Mouse (Mus musculus) CH12.LX (cell line): ENCODE measurements around the gene Bst2. TPM values are rescaled to one million over a fixed set of nuclear protein-coding genes. Genes with fewer than 3 reads are reported as not detected.

ENCODE experiments used
- DNase-seq: peaks from one replicate; pipeline ENCODE4 v3.0.0-alpha.2; 2013; ENCODE audit errors: extremely low read depth
- H3K27ac ChIP-seq: 2 replicates; pipeline ENCODE4 v1.5.1; 2012; ENCODE audit warnings: low read depth, mild to moderate bottlenecking, control low read depth, moderate library complexity; ENCODE audit not compliant: insufficient read depth
- H3K27me3 ChIP-seq: replicated peaks from 2 replicates; pipeline ENCODE3; 2012; ENCODE audit warnings: inconsistent platforms
- H3K36me3 ChIP-seq, 2 experiments: replicated peaks in 1 of 2; 2 replicates each; pipeline versions ENCODE3 to v1.6.1; 2012; ENCODE audit warnings: inconsistent platforms in 1 of 2, low read length in 1 of 2, mild to moderate bottlenecking in 1 of 2, mixed read lengths in 1 of 2, moderate library complexity in 1 of 2; ENCODE audit not compliant: control insufficient read depth in 1 of 2, insufficient read depth in 1 of 2
- H3K4me1 ChIP-seq, 2 experiments: 2 replicates each; pipeline ENCODE4 v1.6.1; 2012; ENCODE audit warnings: inconsistent platforms in 1 of 2, moderate library complexity in 1 of 2; ENCODE audit not compliant: insufficient read depth in 2 of 2, control insufficient read depth in 1 of 2
- H3K4me2 ChIP-seq: 2 replicates; pipeline ENCODE4 v1.6.1; 2012; ENCODE audit warnings: low read depth, mild to moderate bottlenecking, control low read depth; ENCODE audit not compliant: poor library complexity, insufficient read depth, severe bottlenecking
- H3K4me3 ChIP-seq, 3 experiments: fragments of 150-350 bp in 1 of 3; sonication (generic) in 1 of 3; replicated peaks in 1 of 3; 2 replicates each; pipeline versions ENCODE3 to v1.5.1; 2011 to 2012; ENCODE audit warnings: low read depth in 2 of 3, low read length in 2 of 3, mild to moderate bottlenecking in 2 of 3, moderate library complexity in 2 of 3, control low read depth in 1 of 3, improper control_type of control experiment in 1 of 3, inconsistent platforms in 1 of 3, mixed read lengths in 1 of 3; ENCODE audit not compliant: poor library complexity in 1 of 3
- H3K79me2 ChIP-seq: replicated peaks from 2 replicates; pipeline ENCODE4 v1.6.1; 2012; ENCODE audit warnings: mild to moderate bottlenecking, moderate library complexity; ENCODE audit not compliant: control insufficient read depth, poor library complexity, insufficient read depth, severe bottlenecking; ENCODE audit errors: extremely low read depth
- H3K9ac ChIP-seq: 2 replicates; pipeline ENCODE4 v1.6.1; 2012; ENCODE audit warnings: low read depth, mild to moderate bottlenecking, control low read depth, moderate library complexity; ENCODE audit not compliant: insufficient read depth
- H3K9me3 ChIP-seq: replicated peaks from 2 replicates; pipeline ENCODE3; 2012; ENCODE audit warnings: low read length, inconsistent platforms, mixed read lengths
- BHLHE40 ChIP-seq: IDR thresholded peaks from 2 replicates; pipeline ENCODE4 v1.6.1; 2011; ENCODE audit warnings: mild to moderate bottlenecking, low read depth, low read length, improper control_type of control experiment
- CHD1 ChIP-seq: IDR thresholded peaks from 2 replicates; pipeline ENCODE4 v1.6.1; 2012; ENCODE audit warnings: low read depth, low read length, improper control_type of control experiment, inconsistent platforms
- CHD2 ChIP-seq: IDR thresholded peaks from 2 replicates; pipeline ENCODE4 v1.6.1; 2011; ENCODE audit warnings: low read length, improper control_type of control experiment
- ELF1 ChIP-seq: IDR thresholded peaks from 2 replicates; pipeline ENCODE4 v1.6.1; 2014; ENCODE audit warnings: low read depth, mild to moderate bottlenecking, inconsistent platforms, low read length, improper control_type of control experiment
- ETS1 ChIP-seq: conservative IDR thresholded peaks from 2 replicates; pipeline ENCODE4 v1.6.1; 2012; ENCODE audit warnings: low read depth, mild to moderate bottlenecking, inconsistent platforms, low read length, improper control_type of control experiment, moderate library complexity
- GABPA ChIP-seq: IDR thresholded peaks from 2 replicates; pipeline ENCODE4 v1.6.1; 2012; ENCODE audit warnings: low read depth, low read length, improper control_type of control experiment, inconsistent platforms; ENCODE audit not compliant: insufficient replicate concordance
- HCFC1 ChIP-seq: IDR thresholded peaks from 2 replicates; pipeline ENCODE4 v1.6.1; 2012; ENCODE audit warnings: low read depth, mild to moderate bottlenecking, inconsistent platforms, low read length, improper control_type of control experiment
- JUN ChIP-seq: IDR thresholded peaks from 2 replicates; pipeline ENCODE4 v1.6.1; 2011; ENCODE audit warnings: low read depth, mild to moderate bottlenecking, low read length, improper control_type of control experiment, moderate library complexity; ENCODE audit not compliant: insufficient read depth
- JUND ChIP-seq: conservative IDR thresholded peaks from 2 replicates; pipeline ENCODE4 v1.6.1; 2011; ENCODE audit warnings: low read depth, low read length, improper control_type of control experiment
- MAFK ChIP-seq: IDR thresholded peaks from 2 replicates; pipeline ENCODE4 v1.6.1; 2011; ENCODE audit warnings: low read length, improper control_type of control experiment; ENCODE audit not compliant: insufficient replicate concordance
- MAX ChIP-seq: IDR thresholded peaks from 2 replicates; pipeline ENCODE4 v1.6.1; 2011; ENCODE audit warnings: low read length, improper control_type of control experiment
- MEF2A ChIP-seq: IDR thresholded peaks from 2 replicates; pipeline ENCODE4 v1.6.1; 2014; ENCODE audit warnings: low read depth, mild to moderate bottlenecking, inconsistent platforms, low read length, improper control_type of control experiment, borderline replicate concordance
- MXI1 ChIP-seq: IDR thresholded peaks from 2 replicates; pipeline ENCODE4 v1.6.1; 2011; ENCODE audit warnings: mild to moderate bottlenecking, low read depth, low read length, improper control_type of control experiment
- MYC ChIP-seq: IDR thresholded peaks from 2 replicates; pipeline ENCODE4 v1.6.1; 2011; ENCODE audit warnings: low read depth, mild to moderate bottlenecking, improper control_type of control experiment, low read length
- NELFE ChIP-seq: IDR thresholded peaks from 2 replicates; pipeline ENCODE4 v1.6.1; 2011; ENCODE audit warnings: low read depth, low read length, improper control_type of control experiment
- NRF1 ChIP-seq: IDR thresholded peaks from 2 replicates; pipeline ENCODE4 v1.6.1; 2014; ENCODE audit warnings: low read depth, mild to moderate bottlenecking, inconsistent platforms, low read length, improper control_type of control experiment, moderate library complexity
- PAX5 ChIP-seq: IDR thresholded peaks from 2 replicates; pipeline ENCODE4 v1.6.1; 2012; ENCODE audit warnings: low read length, inconsistent platforms, mixed read lengths
- POLR2A ChIP-seq: IDR thresholded peaks from 2 replicates; pipeline ENCODE4 v1.6.1; 2011; ENCODE audit warnings: low read depth, mild to moderate bottlenecking, improper control_type of control experiment, low read length
- POLR2AphosphoS2 ChIP-seq: IDR thresholded peaks from 2 replicates; pipeline ENCODE4 v1.6.1; 2011; ENCODE audit warnings: low read depth, low read length, improper control_type of control experiment
- TBP ChIP-seq: conservative IDR thresholded peaks from 2 replicates; pipeline ENCODE4 v1.6.1; 2011; ENCODE audit warnings: low read depth, low read length, improper control_type of control experiment
- TCF12 ChIP-seq: IDR thresholded peaks from 2 replicates; pipeline ENCODE4 v1.6.1; 2014; ENCODE audit warnings: low read depth, mild to moderate bottlenecking, inconsistent platforms, low read length, improper control_type of control experiment
- USF2 ChIP-seq: conservative IDR thresholded peaks from 2 replicates; pipeline ENCODE4 v1.6.1; 2011; ENCODE audit warnings: low read depth, low read length, improper control_type of control experiment
- ZKSCAN1 ChIP-seq: IDR thresholded peaks from 2 replicates; pipeline ENCODE4 v1.6.1; 2012; ENCODE audit warnings: low read depth, inconsistent platforms, low read length, improper control_type of control experiment, borderline replicate concordance
- ZMIZ1 ChIP-seq: IDR thresholded peaks from 2 replicates; pipeline ENCODE4 v1.6.1; 2012; ENCODE audit warnings: low read depth, mild to moderate bottlenecking, inconsistent platforms, low read length, improper control_type of control experiment
- dilution Hi-C: fragments of 300-500 bp; cut with MboI; formaldehyde crosslinking; loops from 2 replicates; pipeline ENCODE4 v1.14.3; 2020; ENCODE audit warnings: low sequenced_read_pairs; ENCODE audit not compliant: extremely low pct_unique_long_range_greater_than_20kb, extremely low pct_ligation_motif_present
- in situ Hi-C: fragments of 300-500 bp; cut with MboI; formaldehyde crosslinking; loops from 3 replicates; pipeline ENCODE4 v1.14.3; 2019; ENCODE audit warnings: low sequenced_read_pairs, low pct_ligation_motif_present, low pct_unique_long_range_greater_than_20kb, mixed read lengths
- polyA plus RNA-seq: library from polyadenylated mRNA; unstranded; fragments of >175 nt; gene quantifications from 2 replicates; pipeline ENCODE4 v1.2.1, GENCODE M21; 2012; ENCODE audit warnings: low read depth; ENCODE audit not compliant: insufficient read length
- total RNA-seq, 2 experiments: library from RNA; depleted of rRNA; stranded (reverse); fragments of 300-350 nt in 1 of 2; fragments of >200 nt in 1 of 2; gene quantifications; 2 replicates each; pipeline ENCODE4 v1.2.3; 2012 to 2014

Gene Bst2
- total and polyA plus RNA-seq, 3 experiments = 214 to 424 (median 304) TPM

DNA sequence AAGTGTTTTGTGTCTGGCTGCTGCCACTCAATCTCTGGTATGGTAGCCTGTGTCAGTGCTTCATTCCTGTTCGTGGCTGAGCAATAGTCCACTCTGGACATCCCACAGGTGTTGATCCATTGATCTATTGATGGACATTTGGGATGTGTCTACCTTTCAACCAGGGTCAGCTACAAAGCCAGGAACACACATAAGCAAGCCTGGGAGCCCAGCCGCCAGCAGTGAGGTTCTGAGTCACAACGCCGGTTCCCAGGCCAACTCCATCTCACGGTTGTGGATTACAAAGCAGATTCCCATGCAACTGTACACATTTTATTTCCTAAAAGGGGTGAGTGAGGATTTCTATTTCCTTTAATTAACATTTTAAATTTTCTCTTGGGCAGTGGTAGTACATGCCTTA, 23.5 kb upstream of the Bst2 start:
- dilution Hi-C loops (no loop called here), in situ Hi-C loops (loop anchor here (5.0 kb wide), 1 partner anchor 72 kb away; no protein-coding TSS in a partner anchor)
- H3K9ac ChIP-seq = no peak overlapping the region
- no peak for TF ChIP-seq HCFC1
- no peak for TF ChIP-seq TBP
- H3K79me2 ChIP-seq = no peaks in the 10 kb centered on the region
- no peaks in the 10 kb centered on the region for H3K36me3 ChIP-seq
- no peak overlapping the region for H3K4me3 ChIP-seq
- peaks cover 10 to 20% of the 10 kb centered on the region in 2 experiments for H3K4me1 ChIP-seq
- H3K4me2 ChIP-seq = no peak overlapping the region
- no peak for DNase-seq
- peaks cover 20% of the 10 kb centered on the region for H3K27me3 ChIP-seq
- no peak overlapping the region for H3K27ac ChIP-seq
- peaks cover 16% of the 10 kb centered on the region for H3K9me3 ChIP-seq

- peaks cover 20% of the 10 kb centered on the region for H3K27me3 ChIP-seq
- H3K4me3 ChIP-seq = no peak overlapping the region
- no peaks in the 10 kb centered on the region for H3K79me2 ChIP-seq
- TF ChIP-seq MXI1 = no peak
- TF ChIP-seq JUN = no peak
- no peak for TF ChIP-seq CHD2
- TF ChIP-seq ETS1 = no peak
- TF ChIP-seq USF2 = no peak
- no peak for TF ChIP-seq MAFK
- no peak for TF ChIP-seq POLR2AphosphoS2
- no peak for TF ChIP-seq JUND
- TF ChIP-seq TCF12 = no peak
- no peaks in the 10 kb centered on the region for H3K36me3 ChIP-seq
- H3K9ac ChIP-seq = no peak overlapping the region
- DNase-seq = no peak
- H3K4me2 ChIP-seq = no peak overlapping the region
- in situ Hi-C loops (loop anchor here (5.0 kb wide), 1 partner anchor 72 kb away; no protein-coding TSS in a partner anchor), dilution Hi-C loops (no loop called here)
- peaks cover 13% of the 10 kb centered on the region for H3K9me3 ChIP-seq
- no peak overlapping the region for H3K27ac ChIP-seq
- peaks cover 10 to 20% of the 10 kb centered on the region in 2 experiments for H3K4me1 ChIP-seq
Measured at GRCm38 (mm10) chr8:71560071-71560470, 22.8 kb upstream of the Bst2 start.

DNA sequence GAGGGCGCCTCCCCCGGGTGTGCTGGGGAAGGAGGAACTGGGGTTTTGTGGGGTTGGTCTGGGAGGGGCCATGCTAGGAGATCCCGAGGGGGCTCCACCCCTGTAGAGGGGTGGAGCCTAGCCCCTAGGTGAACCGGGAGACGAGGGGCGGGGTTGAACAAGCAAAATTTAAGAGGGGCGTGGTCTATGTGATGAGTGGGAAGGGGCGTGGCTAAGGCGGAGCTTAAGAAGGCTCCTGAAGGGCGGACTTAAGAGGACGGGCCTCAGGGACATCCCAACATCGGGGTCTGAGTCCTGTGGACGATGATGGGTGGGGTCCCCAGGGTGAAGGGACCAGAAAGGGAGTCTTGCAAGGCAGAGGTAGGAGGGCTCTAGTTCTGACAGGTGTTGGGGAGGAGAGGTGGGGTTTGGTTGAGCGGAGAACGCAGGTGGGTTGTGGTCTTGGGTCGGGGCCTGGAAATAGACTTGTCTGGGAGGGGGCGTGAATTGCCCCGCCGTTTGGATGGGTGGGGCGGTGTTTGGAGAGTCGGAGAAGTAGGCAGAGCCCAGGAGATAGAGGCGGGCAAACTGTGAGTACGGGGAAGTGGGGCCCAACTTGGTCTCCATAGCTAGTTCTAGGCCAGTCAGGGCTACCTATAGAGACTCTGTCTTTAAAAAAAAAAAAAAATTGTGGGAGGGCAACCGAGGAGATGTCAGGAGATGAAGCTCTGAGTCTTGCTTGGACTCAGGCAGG, 21.9 kb upstream of the Bst2 start:
- H3K4me3 ChIP-seq = peak overlapping the region; percentile 28 to 67 (median 59)
- peak; percentile 80 for DNase-seq
- no peaks in the 10 kb centered on the region for H3K36me3 ChIP-seq
- dilution Hi-C loops = no loop called here
- H3K4me1 ChIP-seq = peaks cover 15 to 20% of the 10 kb centered on the region in 2 experiments
- H3K27ac ChIP-seq = no peak overlapping the region
- H3K79me2 ChIP-seq = no peaks in the 10 kb centered on the region
- H3K27me3 ChIP-seq = peaks cover 20% of the 10 kb centered on the region
- peak overlapping the region; percentile 47 for H3K9ac ChIP-seq
- peak overlapping the region; percentile 64 for H3K4me2 ChIP-seq
- H3K9me3 ChIP-seq = peaks cover 4% of the 10 kb centered on the region
- in situ Hi-C loops = no loop called here
- no peak for TF ChIP-seq GABPA
- TF ChIP-seq ZMIZ1 = 0 out of 2 replicates have a peak, but pooled peaks have one; percentile 26
- no peak for TF ChIP-seq ETS1
- no peak for TF ChIP-seq ZKSCAN1
- no peak for TF ChIP-seq MEF2A
- no peak for TF ChIP-seq CHD1
- no peak for TF ChIP-seq BHLHE40
- TF ChIP-seq MYC = no peak
- no peak for TF ChIP-seq MAX
- no peak for TF ChIP-seq PAX5
- TF ChIP-seq JUND = no peak
- no peak; the same call in 1 of the 2 replicates for TF ChIP-seq POLR2A
- 0 out of 2 replicates have a peak, but pooled peaks have one; percentile 49 for TF ChIP-seq TBP
- TF ChIP-seq NRF1 = no peak
- peak; percentile 31; the same call in 1 of the 2 replicates for TF ChIP-seq HCFC1
- TF ChIP-seq NELFE = no peak
- TF ChIP-seq ELF1 = peak; percentile 25
